Mouse (Mus musculus) testis, adult 2 months (tissue): Measurements from ENCODE around the gene Gm13889. TPM values are rescaled to one million over a fixed set of nuclear protein-coding genes. Genes with fewer than 3 reads are reported as not detected.
A peak's percentile ranks its signal among the peaks of the same experiment; 100 is the strongest.

Experiments used
- H3K27ac ChIP-seq: fragments of 200-500 bp; 2 replicates; pipeline ENCODE4 v1.5.1; 2012; ENCODE audit warnings: low read depth, low read length; ENCODE audit not compliant: control insufficient read depth, insufficient read depth
- H3K27me3 ChIP-seq: fragments of 200-500 bp; 2 replicates; pipeline ENCODE4 v1.6.1; 2012; ENCODE audit warnings: mild to moderate bottlenecking, low read length, moderate library complexity; ENCODE audit not compliant: control insufficient read depth, insufficient read depth
- H3K36me3 ChIP-seq: fragments of 200-500 bp; 2 replicates; pipeline ENCODE4 v1.6.1; 2012; ENCODE audit warnings: mild to moderate bottlenecking, low read length; ENCODE audit not compliant: control insufficient read depth, insufficient read depth
- H3K4me1 ChIP-seq: fragments of 200-500 bp; 2 replicates; pipeline ENCODE4 v1.6.1; 2012; ENCODE audit warnings: low read length; ENCODE audit not compliant: control insufficient read depth, insufficient read depth
- H3K4me3 ChIP-seq: fragments of 200-500 bp; 2 replicates; pipeline ENCODE4 v1.5.1; 2012; ENCODE audit warnings: low read depth, mild to moderate bottlenecking, low read length, moderate library complexity, mixed read lengths; ENCODE audit not compliant: control insufficient read depth
- CTCF ChIP-seq: fragments of 200-500 bp; IDR thresholded peaks from 2 replicates; pipeline ENCODE4 v1.5.1; 2012; ENCODE audit warnings: low read depth, mild to moderate bottlenecking, inconsistent platforms, low read length, moderate library complexity; ENCODE audit not compliant: control insufficient read depth, insufficient read depth, insufficient replicate concordance
- POLR2A ChIP-seq: fragments of 200-500 bp; IDR thresholded peaks from 2 replicates; pipeline ENCODE4 v1.6.1; 2012; ENCODE audit warnings: low read depth, mild to moderate bottlenecking, inconsistent platforms, low read length, moderate library complexity; ENCODE audit not compliant: control insufficient read depth
- polyA plus RNA-seq: library from polyadenylated mRNA; depleted of rRNA; stranded (reverse); fragments of >200 nt; gene quantifications from 2 replicates; pipeline ENCODE4 v1.2.3, GENCODE M21; 2012; rRNA removed

The Gm13889 gene
- 7.6 and 8.3 TPM in 2 replicates for polyA plus RNA-seq

DNA sequence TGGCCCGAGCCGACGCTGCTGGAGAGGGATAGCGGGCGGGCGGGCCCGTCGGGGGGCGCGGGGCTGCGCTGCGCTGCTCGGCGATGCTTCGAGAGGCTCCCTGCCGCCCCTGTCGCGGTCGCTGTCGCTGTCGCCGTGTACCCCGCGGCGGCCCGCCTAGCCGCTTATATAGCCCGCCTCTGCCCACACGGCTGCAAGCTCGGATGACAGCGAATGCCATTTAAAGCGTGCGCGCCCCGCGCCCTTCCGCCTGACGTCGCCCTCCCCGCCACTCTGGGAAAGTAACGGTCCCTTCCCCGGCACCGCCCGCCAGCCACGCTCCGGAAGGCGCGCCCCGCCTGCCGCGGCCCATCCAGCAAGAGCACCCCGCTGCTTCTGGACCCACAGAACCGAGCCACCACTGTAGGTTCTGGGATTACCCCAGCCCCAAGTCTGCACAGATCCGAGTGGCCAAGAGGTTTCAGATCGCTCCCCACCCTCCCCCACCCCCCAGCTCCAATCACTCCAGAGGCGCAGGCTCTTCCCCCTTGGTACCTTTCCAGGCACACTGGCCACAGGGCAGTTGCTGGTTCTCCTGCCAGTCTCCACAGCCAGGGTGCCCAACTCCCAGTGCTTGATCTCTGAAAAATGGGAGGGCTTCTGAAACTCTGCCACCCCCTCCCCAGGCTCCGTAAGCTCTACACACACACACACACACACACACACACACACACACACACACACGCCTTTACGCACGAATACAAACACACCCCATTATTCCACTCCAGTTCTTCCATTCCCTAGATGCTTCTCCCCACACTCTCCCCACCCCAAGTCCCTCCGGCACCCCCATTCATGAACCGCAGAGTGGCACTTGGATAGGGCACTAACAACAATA is at the start of gene Gm13889:
Gene Gm13889 (minus strand): TSS at position 294 of the 877 bp plus-strand sequence.
- Histone ChIP-seq H3K4me1 (peaks cover 34% of the 10 kb centered on the region), H3K27me3 (no peaks in the 10 kb centered on the region), H3K27ac (peak within 1 kb of the TSS; percentile 81)

DNA sequence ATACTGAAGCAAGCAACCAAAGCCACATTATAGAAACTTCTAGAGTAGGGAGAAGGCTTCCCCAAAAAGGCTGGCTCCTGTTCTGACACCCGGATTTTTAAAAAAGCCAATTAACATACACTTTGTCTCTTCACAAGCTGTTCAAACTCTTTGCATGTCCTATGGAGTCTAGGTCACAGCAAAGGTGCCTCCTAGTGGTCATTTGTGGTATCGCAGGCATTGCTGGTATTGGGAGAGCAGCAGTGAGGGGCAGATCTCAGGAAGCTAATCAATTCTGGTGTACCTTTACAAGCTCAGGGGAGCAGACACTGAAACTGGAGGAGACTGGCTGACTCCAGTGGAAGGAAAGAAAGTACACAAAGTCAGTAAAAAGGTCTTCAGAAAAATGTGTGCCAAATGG is 45.3 kb upstream of the Gm13889 start:
- Histone ChIP-seq H3K36me3 (peaks cover 6% of the 10 kb centered on the region), H3K27ac (no peak overlapping the region), H3K4me3 (no peak overlapping the region), H3K4me1 (no peaks in the 10 kb centered on the region), H3K27me3 (no peaks in the 10 kb centered on the region)
- TF ChIP-seq CTCF = peak; percentile 68; the same call in 1 of the 2 replicates
- TF ChIP-seq POLR2A = no peak

More for the DNA sequence above, at the start of gene Gm13889:
- TF ChIP-seq CTCF (no peak), POLR2A (peak; percentile 18; the same call in 1 of the 2 replicates)
- Histone ChIP-seq H3K4me3 (peak within 1 kb of the TSS; percentile 84), H3K36me3 (no peaks in the 10 kb centered on the region)

DNA sequence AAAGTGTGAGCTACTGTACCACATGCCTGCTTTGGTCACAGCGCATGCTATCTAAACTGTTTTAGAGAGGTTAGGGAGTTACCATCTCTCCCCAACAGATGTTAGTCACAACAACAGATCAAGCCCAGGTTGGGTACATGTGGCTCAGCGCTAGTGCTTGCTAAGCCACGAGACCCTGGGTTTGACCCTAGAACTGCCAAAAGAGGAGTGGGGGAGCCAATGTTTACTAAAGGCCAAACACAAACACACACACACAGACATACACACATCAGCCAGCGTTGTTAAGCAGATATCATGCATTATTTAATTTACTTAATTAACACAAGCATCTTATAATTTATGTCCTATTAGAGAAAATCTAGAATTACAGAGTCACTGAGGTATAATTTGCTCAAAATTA is 44.9 kb upstream of the Gm13889 start:
- Histone ChIP-seq H3K4me3 (no peak overlapping the region), H3K27me3 (no peaks in the 10 kb centered on the region), H3K27ac (no peak overlapping the region), H3K36me3 (peaks cover 6% of the 10 kb centered on the region), H3K4me1 (no peaks in the 10 kb centered on the region)
- no peak for TF ChIP-seq POLR2A
- TF ChIP-seq CTCF = no peak

DNA sequence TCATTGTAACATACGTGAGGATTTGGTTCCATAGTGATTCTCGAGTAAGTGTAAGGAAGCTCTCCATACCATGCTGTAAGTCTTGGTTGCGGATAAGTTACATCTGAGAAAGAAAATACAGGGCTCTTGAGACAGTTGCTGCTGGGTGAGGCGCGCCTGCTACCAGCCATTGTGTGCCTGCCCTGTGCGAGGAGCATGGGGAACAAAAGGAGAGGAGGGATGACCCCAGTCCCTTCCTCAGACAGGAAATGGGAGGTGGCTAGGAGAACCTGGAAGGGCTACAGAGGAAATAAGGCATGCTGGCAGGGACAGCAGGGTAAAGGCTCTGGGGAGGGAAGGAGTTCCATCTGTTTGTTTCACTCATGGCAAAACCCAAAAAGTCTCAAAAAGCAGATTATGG is 44.4 kb upstream of the Gm13889 start:
- Histone ChIP-seq H3K27me3 (no peaks in the 10 kb centered on the region), H3K4me3 (no peak overlapping the region), H3K4me1 (no peaks in the 10 kb centered on the region), H3K36me3 (peaks cover 4% of the 10 kb centered on the region), H3K27ac (no peak overlapping the region)
- TF ChIP-seq CTCF (no peak), POLR2A (no peak)

DNA sequence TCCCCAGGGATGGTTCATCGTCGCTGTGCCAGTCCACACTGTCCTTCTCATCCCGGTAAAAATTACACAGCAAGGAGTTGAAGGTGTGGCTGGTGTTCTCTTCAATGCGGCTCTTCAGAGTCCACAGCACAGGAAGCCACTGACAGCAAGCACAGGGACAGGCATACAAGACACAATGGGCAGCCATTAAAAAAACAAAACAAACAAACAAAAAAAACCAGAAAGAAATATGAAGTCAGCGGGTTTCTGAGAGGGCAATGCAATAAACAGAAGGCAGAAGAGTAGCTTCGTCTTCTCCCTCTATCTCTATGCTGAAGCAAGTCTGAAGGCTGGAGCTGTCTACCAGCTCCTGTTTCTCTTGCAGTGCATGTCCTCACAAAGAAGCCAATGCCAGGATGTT is 39.3 kb upstream of the Gm13889 start, which contains the start of gene Gm27027:
Gene Gm27027 (minus strand): TSS at position 101 of the 400 bp plus-strand sequence.
- no peak for TF ChIP-seq CTCF
- no peak for TF ChIP-seq POLR2A
- Histone ChIP-seq H3K4me1 (no peaks in the 10 kb centered on the region), H3K27me3 (no peaks in the 10 kb centered on the region), H3K36me3 (peaks cover 7% of the 10 kb centered on the region), H3K4me3 (no peak within 1 kb of the TSS), H3K27ac (no peak within 1 kb of the TSS)

DNA sequence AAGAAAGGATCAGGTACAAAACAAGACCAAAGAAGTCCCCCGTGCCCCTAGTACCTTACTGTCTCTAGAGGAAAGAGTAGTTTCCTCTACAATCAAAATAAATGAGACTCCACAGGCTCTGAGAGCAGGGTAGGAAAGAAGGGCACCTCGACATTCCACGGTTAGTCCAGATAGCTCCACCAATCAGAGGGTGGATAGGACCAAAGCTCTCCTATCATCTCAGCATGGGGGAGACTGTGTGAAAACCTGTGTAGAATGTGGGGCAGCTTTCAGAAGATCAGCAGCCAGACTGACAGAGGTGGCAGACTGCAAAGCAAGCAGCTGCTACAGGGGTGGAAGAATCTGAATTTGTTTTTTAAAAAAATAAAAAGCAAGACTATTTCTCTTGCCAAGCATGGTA is 35.8 kb upstream of the Gm13889 start:
- no peak for TF ChIP-seq CTCF
- TF ChIP-seq POLR2A = no peak
- Histone ChIP-seq H3K27ac (no peak overlapping the region), H3K27me3 (no peaks in the 10 kb centered on the region), H3K4me1 (no peaks in the 10 kb centered on the region), H3K4me3 (no peak overlapping the region), H3K36me3 (peaks cover 2% of the 10 kb centered on the region)

DNA sequence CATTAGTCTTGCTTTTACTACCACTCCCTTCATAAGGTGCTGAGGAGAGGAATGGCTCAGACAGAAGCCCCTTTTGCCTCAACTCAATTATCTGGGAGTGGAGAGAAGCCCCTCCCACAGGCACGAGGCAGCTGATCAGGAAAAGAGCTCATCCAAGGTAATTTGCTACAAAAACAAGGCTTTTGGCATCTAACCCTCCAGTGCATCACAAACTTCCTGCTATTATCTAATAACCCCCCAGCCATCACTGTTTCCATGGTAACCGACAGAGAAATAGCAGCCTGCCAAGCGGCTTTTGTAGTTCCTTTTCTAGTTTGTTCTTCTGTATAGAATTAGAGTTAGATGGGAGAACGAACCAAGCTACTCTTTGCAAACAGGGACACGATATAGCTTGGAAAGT is 35.3 kb upstream of the Gm13889 start:
- TF ChIP-seq POLR2A (no peak), CTCF (no peak)
- Histone ChIP-seq H3K27me3 (no peaks in the 10 kb centered on the region), H3K4me3 (no peak overlapping the region), H3K27ac (no peak overlapping the region), H3K36me3 (peaks cover 2% of the 10 kb centered on the region), H3K4me1 (no peaks in the 10 kb centered on the region)
